Comparison of ENCODE assay signal across 22 mouse cellular contexts in the genomic region with DNA sequence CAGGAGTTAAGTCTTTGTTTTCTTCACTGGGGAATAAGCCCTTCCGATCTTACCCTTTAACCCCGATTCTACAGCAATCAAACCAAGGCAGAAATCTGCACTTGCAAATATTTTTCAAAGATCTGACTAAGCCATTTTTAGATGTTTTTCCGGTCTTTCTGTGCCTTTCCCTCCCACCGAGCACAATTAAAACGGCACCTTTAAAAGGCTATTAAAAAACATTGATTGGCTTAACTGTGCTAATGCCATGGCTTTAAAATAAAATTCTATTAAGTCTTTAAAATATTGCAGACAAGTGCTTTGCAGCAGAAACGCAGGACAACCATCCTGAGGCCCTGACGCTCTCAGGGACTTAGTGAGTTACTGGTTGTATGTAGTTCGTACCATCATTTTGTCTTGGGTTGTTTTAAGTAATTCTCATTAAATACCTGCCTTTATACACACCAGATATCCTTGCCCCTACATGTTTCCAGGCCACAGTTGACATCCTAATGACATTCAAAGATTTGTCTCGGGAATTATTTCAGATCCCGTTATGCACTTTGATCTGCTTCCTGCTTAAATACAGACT.
"Had no signal": no experiment of that assay in that cellular context is flagged by ENCODE, and none has a peak within 500 bp of the region (broad histone marks: within the 10 kb centered on the region; RNA-seq: fewer than 3 reads in every experiment).

No protein-coding gene starts in this region.

- H3K4me2 ChIP-seq: limb, embryonic 13.5 days; liver, embryonic 12.5 days; liver, embryonic 15.5 days; lung, embryonic 15.5 days; midbrain, embryonic 12.5 days had no signal

- DNase-seq: kidney, adult 18-20 months; kidney, adult 9 months; kidney, postnatal 14 days; kidney, postnatal 4 days; liver; lung, adult 18-20 months; lung, postnatal 10 days; lung, postnatal 36 days; right cerebral cortex, adult 18-20 months; right cerebral cortex, postnatal 14 days; right cerebral cortex, postnatal 4 days; thymus, adult 2 months; thymus, postnatal 25 days had no signal

- H3K27me3 ChIP-seq: liver, embryonic 12.5 days; liver, embryonic 15.5 days; lung, embryonic 15.5 days; midbrain, embryonic 12.5 days had no signal

- H3K4me3 ChIP-seq: limb, embryonic 13.5 days; liver, embryonic 12.5 days; liver, embryonic 15.5 days; lung, embryonic 15.5 days; megakaryocyte, embryonic 14.5 days; midbrain, embryonic 12.5 days; myocyte had no signal

- H3K4me1 ChIP-seq: liver, embryonic 12.5 days; liver, embryonic 15.5 days; lung, embryonic 15.5 days; megakaryocyte, embryonic 14.5 days had no signal

- ATAC-seq: intestine, embryonic 16.5 days; liver, embryonic 12.5 days had no signal

- H3K9me3 ChIP-seq: limb, embryonic 13.5 days; liver, embryonic 12.5 days; liver, embryonic 15.5 days; lung, embryonic 15.5 days; megakaryocyte, embryonic 14.5 days; midbrain, embryonic 12.5 days had no signal

- H3K36me3 ChIP-seq: limb, embryonic 13.5 days; liver, embryonic 12.5 days; liver, embryonic 15.5 days; lung, embryonic 15.5 days; midbrain, embryonic 12.5 days had no signal

- H3K27ac ChIP-seq: limb, embryonic 13.5 days; liver, embryonic 12.5 days; liver, embryonic 15.5 days; lung, embryonic 15.5 days; midbrain, embryonic 12.5 days; stomach, postnatal 0 days had no signal

- H3K9ac ChIP-seq: limb, embryonic 13.5 days; liver, embryonic 12.5 days; liver, embryonic 15.5 days; lung, embryonic 15.5 days; midbrain, embryonic 12.5 days had no signal
